Mouse (Mus musculus) liver, embryonic 13.5 days (tissue): Measurements from ENCODE around the gene Psmb9. TPM values are rescaled to one million over a fixed set of nuclear protein-coding genes. Genes with fewer than 3 reads are reported as not detected.

ENCODE experiments used
- ATAC-seq: fragments of 200-750 bp; cut with Nextera tagmentation; 2 replicates; pipeline ENCODE4 v1.8.0; 2017; ENCODE audit warnings: low read depth, mild to moderate bottlenecking, moderate number of reproducible peaks, moderate library complexity
- DNase-seq: peaks from one replicate; pipeline ENCODE4 v3.0.0; 2022
- H3K27ac ChIP-seq: fragments of 300-500 bp; sonication (generic); 2 replicates; pipeline ENCODE4 v1.5.1; 2015; ENCODE audit warnings: moderate library complexity, mild to moderate bottlenecking, inconsistent platforms
- H3K27me3 ChIP-seq: fragments of 300-500 bp; sonication (generic); 2 replicates; pipeline ENCODE4 v1.6.1; 2015; ENCODE audit warnings: mild to moderate bottlenecking, inconsistent platforms
- H3K36me3 ChIP-seq: fragments of 300-500 bp; sonication (generic); 2 replicates; pipeline ENCODE4 v1.6.1; 2015; ENCODE audit warnings: mild to moderate bottlenecking, inconsistent platforms
- H3K4me1 ChIP-seq: fragments of 300-500 bp; sonication (generic); replicated peaks from 2 replicates; pipeline ENCODE4 v1.6.1; 2015; ENCODE audit warnings: inconsistent platforms
- H3K4me2 ChIP-seq: fragments of 300-500 bp; sonication (generic); 2 replicates; pipeline ENCODE4 v1.6.1; 2015; ENCODE audit warnings: inconsistent platforms, mild to moderate bottlenecking, moderate library complexity
- H3K4me3 ChIP-seq: fragments of 300-500 bp; sonication (generic); replicated peaks from 2 replicates; pipeline ENCODE4 v1.5.1; 2015; ENCODE audit warnings: mild to moderate bottlenecking, inconsistent platforms
- H3K9ac ChIP-seq: fragments of 300-500 bp; sonication (generic); 2 replicates; pipeline ENCODE4 v1.6.1; 2015; ENCODE audit warnings: mild to moderate bottlenecking, inconsistent platforms
- H3K9me3 ChIP-seq: fragments of 300-500 bp; sonication (generic); replicated peaks from 2 replicates; pipeline ENCODE4 v1.6.1; 2016; ENCODE audit warnings: inconsistent platforms
- WGBS: fragments of 180-500 bp; shearing (Covaris S2); methylation state at CpG from one replicate; pipeline ENCODE4 v1.1.7; 2015; ENCODE audit not compliant: insufficient replicate concordance; 5-methylcytosine and 5-hydroxymethylcytosine counted together
- polyA plus RNA-seq: library from polyadenylated mRNA; unstranded; fragments of >200 nt; fragmentation: Nextera tagmentation; extraction: Ambion mirVana; gene quantifications from 2 replicates; pipeline ENCODE4 v1.2.1, GENCODE M21; 2015

Psmb9 gene
- polyA plus RNA-seq, 1 experiment from 2014 or later: 6.6 TPM

- Histone ChIP-seq H3K9me3 (0 out of 2 replicates have a peak, but pooled peaks cover 4% of the 10 kb centered on the region), H3K9ac (peak overlapping the region; percentile 83), H3K4me2 (peak overlapping the region; percentile 88), H3K36me3 (no peaks in the 10 kb centered on the region), H3K4me3 (peak overlapping the region; percentile 85), H3K27me3 (0 out of 2 replicates have a peak, but pooled peaks cover 6% of the 10 kb centered on the region), H3K27ac (peak overlapping the region; percentile 62; the same call in 1 of the 2 replicates), H3K4me1 (peaks cover 28% of the 10 kb centered on the region)
- ATAC-seq (peak; percentile 51), DNase-seq (peak; percentile 29)
- 15% methylated on average over 9 of the region's 9 CpGs for WGBS
Measured at GRCm38 (mm10) chr17:34205746-34206176, 18.2 kb upstream of the Psmb9 start.

GRCm38 (mm10) chr17:34205021-34205745 lies 17.6 kb upstream of the Psmb9 start:
- WGBS: 20% methylated on average over 18 of the region's 18 CpGs

GRCm38 (mm10) chr17:34204303-34205010 lies 16.9 kb upstream of the Psmb9 start:
- Histone ChIP-seq H3K4me3 (peak overlapping the region; percentile 85), H3K4me2 (peak overlapping the region; percentile 88), H3K4me1 (peaks cover 23% of the 10 kb centered on the region), H3K27me3 (peaks cover 8% of the 10 kb centered on the region), H3K9me3 (no peaks in the 10 kb centered on the region), H3K27ac (peak overlapping the region; percentile 65), H3K36me3 (no peaks in the 10 kb centered on the region), H3K9ac (peak overlapping the region; percentile 83)
- peak; percentile 57 for ATAC-seq
- WGBS: under 1% methylated on average over 44 of the region's 44 CpGs
- DNase-seq: peak; percentile 74

More at GRCm38 (mm10) chr17:34205021-34205745, 17.6 kb upstream of the Psmb9 start:
- H3K4me3 ChIP-seq: peak overlapping the region; percentile 85
- 0 out of 2 replicates have a peak, but pooled peaks cover 4% of the 10 kb centered on the region for H3K9me3 ChIP-seq
- peaks cover 24% of the 10 kb centered on the region for H3K4me1 ChIP-seq
- H3K27ac ChIP-seq: peak overlapping the region; percentile 65; the same call in 1 of the 2 replicates
- no peaks in the 10 kb centered on the region for H3K36me3 ChIP-seq
- ATAC-seq: peak; percentile 39
- H3K9ac ChIP-seq: peak overlapping the region; percentile 83
- peak overlapping the region; percentile 88 for H3K4me2 ChIP-seq
- DNase-seq: no peak
- H3K27me3 ChIP-seq: 0 out of 2 replicates have a peak, but pooled peaks cover 7% of the 10 kb centered on the region

- WGBS: 75% methylated on average over 5 of the region's 5 CpGs
- peak within 1 kb of the TSS; percentile 83 for H3K9ac ChIP-seq
- ATAC-seq (no peak), DNase-seq (no peak)
- no peaks in the 10 kb centered on the region for H3K9me3 ChIP-seq
- H3K36me3 ChIP-seq: no peaks in the 10 kb centered on the region
- peaks cover 26% of the 10 kb centered on the region for H3K4me1 ChIP-seq
- H3K27ac ChIP-seq: no peak within 1 kb of the TSS
- peak within 1 kb of the TSS; percentile 85 for H3K4me3 ChIP-seq
- peaks cover 18% of the 10 kb centered on the region for H3K27me3 ChIP-seq
- peak within 1 kb of the TSS; percentile 88 for H3K4me2 ChIP-seq
Measured at GRCm38 (mm10) chr17:34203444-34203843, 15.9 kb upstream of the Psmb9 start, which contains the start of gene Tap2. Gene Tap2, plus strand, starts transcription at chr17:34203527.

- H3K4me2 ChIP-seq: no peak overlapping the region
- H3K9me3 ChIP-seq: no peaks in the 10 kb centered on the region
- WGBS: 72% methylated on average over 4 of the region's 4 CpGs
- H3K9ac ChIP-seq: no peak overlapping the region
- no peak for DNase-seq
- H3K4me1 ChIP-seq: peaks cover 31% of the 10 kb centered on the region
- ATAC-seq: no peak
- H3K36me3 ChIP-seq: no peaks in the 10 kb centered on the region
- H3K27ac ChIP-seq: no peak overlapping the region
- peaks cover 24% of the 10 kb centered on the region for H3K27me3 ChIP-seq
- H3K4me3 ChIP-seq: no peak overlapping the region
Measured at GRCm38 (mm10) chr17:34202760-34203442, 15.3 kb upstream of the Psmb9 start.

GRCm38 (mm10) chr17:34201506-34202055 lies 14.0 kb upstream of the Psmb9 start:
- 65% methylated on average over 7 of the region's 7 CpGs for WGBS
- ATAC-seq: no peak
- no peak overlapping the region for H3K4me3 ChIP-seq
- no peak overlapping the region for H3K4me2 ChIP-seq
- H3K9ac ChIP-seq: no peak overlapping the region
- H3K27me3 ChIP-seq: peaks cover 37% of the 10 kb centered on the region
- no peaks in the 10 kb centered on the region for H3K9me3 ChIP-seq
- H3K27ac ChIP-seq: no peak overlapping the region
- no peaks in the 10 kb centered on the region for H3K36me3 ChIP-seq
- no peak for DNase-seq
- peaks cover 43% of the 10 kb centered on the region for H3K4me1 ChIP-seq

- H3K36me3 ChIP-seq: no peaks in the 10 kb centered on the region
- 78% methylated on average over 16 of the region's 16 CpGs for WGBS
- H3K4me3 ChIP-seq: no peak overlapping the region
- H3K4me2 ChIP-seq: no peak overlapping the region
- H3K27ac ChIP-seq: no peak overlapping the region
- H3K27me3 ChIP-seq: peaks cover 43% of the 10 kb centered on the region
- no peaks in the 10 kb centered on the region for H3K9me3 ChIP-seq
- no peak for DNase-seq
- peaks cover 41% of the 10 kb centered on the region for H3K4me1 ChIP-seq
- no peak for ATAC-seq
- H3K9ac ChIP-seq: no peak overlapping the region
Measured at GRCm38 (mm10) chr17:34200772-34201505, 13.4 kb upstream of the Psmb9 start.

- H3K4me1 ChIP-seq: peaks cover 32% of the 10 kb centered on the region
- no peak for ATAC-seq
- DNase-seq: no peak
- H3K9ac ChIP-seq: no peak overlapping the region
- 81% methylated on average over 10 of the region's 10 CpGs for WGBS
- no peak overlapping the region for H3K4me2 ChIP-seq
- H3K36me3 ChIP-seq: no peaks in the 10 kb centered on the region
- no peak overlapping the region for H3K27ac ChIP-seq
- H3K9me3 ChIP-seq: no peaks in the 10 kb centered on the region
- H3K27me3 ChIP-seq: peaks cover 52% of the 10 kb centered on the region
- H3K4me3 ChIP-seq: no peak overlapping the region
Measured at GRCm38 (mm10) chr17:34200047-34200446, 12.5 kb upstream of the Psmb9 start.

- Histone ChIP-seq H3K4me2 (peak overlapping the region; percentile 68), H3K4me3 (no peak overlapping the region), H3K27ac (no peak overlapping the region), H3K36me3 (no peaks in the 10 kb centered on the region), H3K9me3 (no peaks in the 10 kb centered on the region), H3K4me1 (peaks cover 29% of the 10 kb centered on the region), H3K9ac (no peak overlapping the region), H3K27me3 (peaks cover 60% of the 10 kb centered on the region)
- DNase-seq (no peak), ATAC-seq (no peak)
- WGBS: 69% methylated on average over 12 of the region's 12 CpGs
Measured at GRCm38 (mm10) chr17:34199050-34199619, 11.6 kb upstream of the Psmb9 start.

GRCm38 (mm10) chr17:34198521-34198912 lies 11.0 kb upstream of the Psmb9 start:
- peak overlapping the region; percentile 59; the same call in 1 of the 2 replicates for H3K9ac ChIP-seq
- no peaks in the 10 kb centered on the region for H3K36me3 ChIP-seq
- no peaks in the 10 kb centered on the region for H3K9me3 ChIP-seq
- H3K27me3 ChIP-seq: peaks cover 66% of the 10 kb centered on the region
- H3K4me3 ChIP-seq: peak overlapping the region; percentile 59
- DNase-seq (no peak), ATAC-seq (no peak)
- peaks cover 24% of the 10 kb centered on the region for H3K4me1 ChIP-seq
- WGBS: 6% methylated on average over 11 of the region's 11 CpGs
- H3K4me2 ChIP-seq: peak overlapping the region; percentile 68
- H3K27ac ChIP-seq: no peak overlapping the region
